In the genomic region with DNA sequence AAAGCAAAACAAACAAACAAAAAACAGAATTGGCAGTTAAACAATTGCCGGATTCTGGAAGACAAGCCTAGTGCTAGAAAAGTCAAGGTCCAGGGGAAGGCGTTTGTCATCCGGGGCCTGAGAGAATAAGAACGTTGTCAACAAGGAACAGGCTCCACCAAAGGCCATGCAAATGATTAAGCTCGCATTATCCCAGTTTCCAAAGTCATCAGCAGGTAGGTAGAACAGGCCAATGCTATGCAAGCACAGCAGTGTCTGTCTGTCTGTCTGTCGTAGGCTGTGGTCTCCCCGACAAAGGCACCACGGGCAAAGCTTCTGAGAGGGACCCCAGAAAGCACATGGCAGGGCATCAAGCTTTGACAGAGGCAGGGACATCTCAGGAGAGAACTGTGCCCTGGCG, we compare ENCODE assay signal across 15 mouse cellular contexts. TPM values are rescaled to one million over a fixed set of nuclear protein-coding genes. Genes with fewer than 3 reads are reported as not detected.
"Had no signal": no experiment of that assay in that cellular context is flagged by ENCODE, and none has a peak within 500 bp of the region (broad histone marks: within the 10 kb centered on the region; RNA-seq: fewer than 3 reads in every experiment).

No protein-coding gene starts in this region.

- DNase-seq: lung, adult 18-20 months; lung, embryonic 14.5 days; lung, postnatal 10 days; lung, postnatal 4 days; retina, postnatal 1 day; right cerebral cortex, adult 18-20 months; right cerebral cortex, postnatal 25 days; right cerebral cortex, postnatal 4 days; spleen, adult 18-20 months; thymus, adult 18-20 months; thymus, postnatal 14 days; thymus, postnatal 36 days had no signal

RNA-seq across cellular contexts. Expression of a gene that starts 9.1 kb away (rescaled TPM):
- total RNA-seq: megakaryocyte, adult 5-6 weeks; megakaryocyte-erythroid progenitor cell, adult 5-6 weeks had no signal
- polyA plus RNA-seq: myocyte had no signal
